Mouse (Mus musculus) CD4-positive helper T cell, adult 2 months (primary cell): ENCODE measurements around the gene Slc29a3.

Experiments used
- DNase-seq: peaks from one replicate; pipeline ENCODE4 v3.0.0-alpha.2; 2012; ENCODE audit warnings: low read depth, missing footprints, low spot score

Slc29a3 gene

GRCm38 (mm10) chr10:60752040-60753020, at the start of gene Slc29a3:
Gene Slc29a3 (minus strand): TSS chr10:60752794.
- DNase-seq, result peak; percentile 93

- DNase-seq, result no peak
Measured at GRCm38 (mm10) chr10:60801898-60802412, 49.4 kb upstream of the Slc29a3 start.

- DNase-seq, result no peak
Measured at GRCm38 (mm10) chr10:60801168-60801897, 48.7 kb upstream of the Slc29a3 start.

GRCm38 (mm10) chr10:60800295-60801167, 47.9 kb upstream of the Slc29a3 start:
- DNase-seq, result no peak

- DNase-seq, result no peak
Measured at GRCm38 (mm10) chr10:60797682-60798422, 45.3 kb upstream of the Slc29a3 start.

- no peak for DNase-seq
Measured at GRCm38 (mm10) chr10:60796474-60796873, 43.9 kb upstream of the Slc29a3 start.

GRCm38 (mm10) chr10:60796028-60796427, 43.4 kb upstream of the Slc29a3 start:
- no peak for DNase-seq

GRCm38 (mm10) chr10:60794792-60795191, 42.2 kb upstream of the Slc29a3 start:
- DNase-seq, result no peak

GRCm38 (mm10) chr10:60794374-60794773, 41.8 kb upstream of the Slc29a3 start:
- no peak for DNase-seq

- DNase-seq, result no peak
Measured at GRCm38 (mm10) chr10:60792841-60793240, 40.2 kb upstream of the Slc29a3 start.

- DNase-seq, result no peak
Measured at GRCm38 (mm10) chr10:60792365-60792764, 39.8 kb upstream of the Slc29a3 start.

GRCm38 (mm10) chr10:60790912-60791311, 38.3 kb upstream of the Slc29a3 start:
- DNase-seq, result no peak

GRCm38 (mm10) chr10:60787303-60788074, 34.9 kb upstream of the Slc29a3 start:
- no peak for DNase-seq

GRCm38 (mm10) chr10:60783608-60784007, 31.0 kb upstream of the Slc29a3 start:
- DNase-seq, result no peak

- peak; percentile 63 for DNase-seq
Measured at GRCm38 (mm10) chr10:60779628-60780027, 27.0 kb upstream of the Slc29a3 start.

GRCm38 (mm10) chr10:60778542-60778941, 25.9 kb upstream of the Slc29a3 start:
- DNase-seq, result no peak

GRCm38 (mm10) chr10:60775473-60775872, 22.9 kb upstream of the Slc29a3 start:
- no peak for DNase-seq

GRCm38 (mm10) chr10:60774616-60775015, 22.0 kb upstream of the Slc29a3 start:
- DNase-seq, result no peak

GRCm38 (mm10) chr10:60770855-60771254, 18.3 kb upstream of the Slc29a3 start:
- DNase-seq, result no peak

GRCm38 (mm10) chr10:60768614-60769013, 16.0 kb upstream of the Slc29a3 start:
- no peak for DNase-seq
